Mouse (Mus musculus) testis, adult 2 months (tissue): ENCODE measurements around the gene Acot1. TPM values are rescaled to one million over a fixed set of nuclear protein-coding genes. Genes with fewer than 3 reads are reported as not detected.
A peak's percentile ranks its signal among the peaks of the same experiment; 100 is the strongest.
"Not testable (repeated sequence)": the region's sequence is repeated elsewhere in the genome, so short reads cannot be mapped to it uniquely, and the experiment has no call there.

ENCODE experiments used
- H3K27ac ChIP-seq: fragments of 200-500 bp; 2 replicates; pipeline ENCODE4 v1.5.1; 2012; ENCODE audit warnings: low read depth, low read length; ENCODE audit not compliant: control insufficient read depth, insufficient read depth
- H3K27me3 ChIP-seq: fragments of 200-500 bp; 2 replicates; pipeline ENCODE4 v1.6.1; 2012; ENCODE audit warnings: mild to moderate bottlenecking, low read length, moderate library complexity; ENCODE audit not compliant: control insufficient read depth, insufficient read depth
- H3K36me3 ChIP-seq: fragments of 200-500 bp; 2 replicates; pipeline ENCODE4 v1.6.1; 2012; ENCODE audit warnings: mild to moderate bottlenecking, low read length; ENCODE audit not compliant: control insufficient read depth, insufficient read depth
- H3K4me1 ChIP-seq: fragments of 200-500 bp; 2 replicates; pipeline ENCODE4 v1.6.1; 2012; ENCODE audit warnings: low read length; ENCODE audit not compliant: control insufficient read depth, insufficient read depth
- H3K4me3 ChIP-seq: fragments of 200-500 bp; 2 replicates; pipeline ENCODE4 v1.5.1; 2012; ENCODE audit warnings: low read depth, mild to moderate bottlenecking, low read length, moderate library complexity, mixed read lengths; ENCODE audit not compliant: control insufficient read depth
- CTCF ChIP-seq: fragments of 200-500 bp; IDR thresholded peaks from 2 replicates; pipeline ENCODE4 v1.5.1; 2012; ENCODE audit warnings: low read depth, mild to moderate bottlenecking, inconsistent platforms, low read length, moderate library complexity; ENCODE audit not compliant: control insufficient read depth, insufficient read depth, insufficient replicate concordance
- POLR2A ChIP-seq: fragments of 200-500 bp; IDR thresholded peaks from 2 replicates; pipeline ENCODE4 v1.6.1; 2012; ENCODE audit warnings: low read depth, mild to moderate bottlenecking, inconsistent platforms, low read length, moderate library complexity; ENCODE audit not compliant: control insufficient read depth
- polyA plus RNA-seq: library from polyadenylated mRNA; depleted of rRNA; stranded (reverse); fragments of >200 nt; gene quantifications from 2 replicates; pipeline ENCODE4 v1.2.3, GENCODE M21; 2012

Gene Acot1
- polyA plus RNA-seq, 1 experiment, result 0.73 TPM

- Histone ChIP-seq H3K4me1 (peaks cover 6% of the 10 kb centered on the region), H3K27me3 (no peaks in the 10 kb centered on the region), H3K4me3 (peak within 1 kb of the TSS; percentile 82), H3K27ac (peak within 1 kb of the TSS; percentile 51), H3K36me3 (no peaks in the 10 kb centered on the region)
- TF ChIP-seq CTCF (peak; percentile 55; the same call in 1 of the 2 replicates), POLR2A (peak; percentile 27; the same call in 1 of the 2 replicates)
These were observed 21.5 kb upstream of the Acot1 start, which contains the start of gene Acot2 for GRCm38 (mm10) chr12:83987583-83988441. Gene Acot2 (plus strand): TSS chr12:83987861.

GRCm38 (mm10) chr12:83988483-83988882, 20.8 kb upstream of the Acot1 start:
- H3K36me3 ChIP-seq, result no peaks in the 10 kb centered on the region
- peak overlapping the region; percentile 82 for H3K4me3 ChIP-seq
- peaks cover 6% of the 10 kb centered on the region for H3K4me1 ChIP-seq
- no peak overlapping the region for H3K27ac ChIP-seq
- no peak for TF ChIP-seq CTCF
- TF ChIP-seq POLR2A, result no peak
- H3K27me3 ChIP-seq, result no peaks in the 10 kb centered on the region

- H3K27ac ChIP-seq, result no peak overlapping the region
- no peak overlapping the region for H3K4me3 ChIP-seq
- TF ChIP-seq CTCF (no peak), POLR2A (no peak)
- H3K27me3 ChIP-seq, result no peaks in the 10 kb centered on the region
- peaks cover 6% of the 10 kb centered on the region for H3K4me1 ChIP-seq
- no peaks in the 10 kb centered on the region for H3K36me3 ChIP-seq
These were observed 19.9 kb upstream of the Acot1 start for GRCm38 (mm10) chr12:83989378-83989777.

- no peaks in the 10 kb centered on the region for H3K27me3 ChIP-seq
- no peak overlapping the region for H3K4me3 ChIP-seq
- H3K36me3 ChIP-seq, result no peaks in the 10 kb centered on the region
- TF ChIP-seq POLR2A (no peak), CTCF (no peak)
- H3K4me1 ChIP-seq, result no peaks in the 10 kb centered on the region
- H3K27ac ChIP-seq, result no peak overlapping the region
These were observed 12.1 kb upstream of the Acot1 start for GRCm38 (mm10) chr12:83997221-83997620.

- Histone ChIP-seq H3K27ac (no peak overlapping the region), H3K36me3 (no peaks in the 10 kb centered on the region), H3K4me1 (no peaks in the 10 kb centered on the region), H3K4me3 (no peak overlapping the region), H3K27me3 (no peaks in the 10 kb centered on the region)
- TF ChIP-seq CTCF (no peak), POLR2A (no peak)
These were observed 10.8 kb upstream of the Acot1 start for GRCm38 (mm10) chr12:83998341-83999107.

GRCm38 (mm10) chr12:83999237-83999636, 10.1 kb upstream of the Acot1 start:
- H3K27me3 ChIP-seq, H3K27ac ChIP-seq, H3K36me3 ChIP-seq, H3K4me1 ChIP-seq, H3K4me3 ChIP-seq: not testable (repeated sequence)

GRCm38 (mm10) chr12:84000418-84000817, 8.9 kb upstream of the Acot1 start:
- H3K36me3 ChIP-seq, result no peaks in the 10 kb centered on the region
- no peak for TF ChIP-seq CTCF
- TF ChIP-seq POLR2A, result no peak
- no peaks in the 10 kb centered on the region for H3K27me3 ChIP-seq
- no peak overlapping the region for H3K4me3 ChIP-seq
- no peaks in the 10 kb centered on the region for H3K4me1 ChIP-seq
- H3K27ac ChIP-seq, result no peak overlapping the region
